Mouse (Mus musculus): ENCODE data around the gene Cyp4f39. TPM values are rescaled to one million over a fixed set of nuclear protein-coding genes. Genes with fewer than 3 reads are reported as not detected.

The Cyp4f39 gene
- polyA plus RNA-seq, 1 experiment, result not detected

- H3K4me1 ChIP-seq (ENCODE audit: control insufficient read depth, insufficient read depth, low read length), result no peaks in the 10 kb centered on the region
- H3K4me3 ChIP-seq (ENCODE audit: insufficient read depth, low read length), result no peak overlapping the region
- TF ChIP-seq CTCF (IDR thresholded peaks at IDR 0.05; ENCODE audit: low read depth, low read length) (no peak), POLR2A (IDR thresholded peaks at IDR 0.05; ENCODE audit: borderline replicate concordance, low read depth, low read length) (no peak)
- H3K27ac ChIP-seq (ENCODE audit: insufficient read depth, low read depth, low read length), result no peak overlapping the region
Measured at GRCm38 (mm10) chr17:32454997-32455396, 2.5 kb downstream of the Cyp4f39 start.

GRCm38 (mm10) chr17:32468494-32468893, 16.0 kb downstream of the Cyp4f39 start:
- Histone ChIP-seq H3K4me3 (ENCODE audit: insufficient read depth, low read length) (no peak overlapping the region), H3K4me1 (ENCODE audit: control insufficient read depth, insufficient read depth, low read length) (no peaks in the 10 kb centered on the region), H3K27ac (ENCODE audit: insufficient read depth, low read depth, low read length) (no peak overlapping the region)
- TF ChIP-seq CTCF (IDR thresholded peaks at IDR 0.05; ENCODE audit: low read depth, low read length) (no peak), POLR2A (IDR thresholded peaks at IDR 0.05; ENCODE audit: borderline replicate concordance, low read depth, low read length) (no peak)

GRCm38 (mm10) chr17:32470795-32471194, 18.3 kb downstream of the Cyp4f39 start:
- Histone ChIP-seq H3K4me1 (ENCODE audit: control insufficient read depth, insufficient read depth, low read length) (no peaks in the 10 kb centered on the region), H3K4me3 (ENCODE audit: insufficient read depth, low read length) (no peak overlapping the region), H3K27ac (ENCODE audit: insufficient read depth, low read depth, low read length) (no peak overlapping the region)
- TF ChIP-seq CTCF (IDR thresholded peaks at IDR 0.05; ENCODE audit: low read depth, low read length), result no peak
- TF ChIP-seq POLR2A (IDR thresholded peaks at IDR 0.05; ENCODE audit: borderline replicate concordance, low read depth, low read length), result no peak

GRCm38 (mm10) chr17:32472176-32472575, 19.7 kb downstream of the Cyp4f39 start:
- Histone ChIP-seq H3K4me1 (ENCODE audit: control insufficient read depth, insufficient read depth, low read length) (no peaks in the 10 kb centered on the region), H3K4me3 (ENCODE audit: insufficient read depth, low read length) (no peak overlapping the region), H3K27ac (ENCODE audit: insufficient read depth, low read depth, low read length) (no peak overlapping the region)
- TF ChIP-seq CTCF (IDR thresholded peaks at IDR 0.05; ENCODE audit: low read depth, low read length) (no peak), POLR2A (IDR thresholded peaks at IDR 0.05; ENCODE audit: borderline replicate concordance, low read depth, low read length) (no peak)

GRCm38 (mm10) chr17:32474954-32475560, 22.5 kb downstream of the Cyp4f39 start:
- H3K4me1 ChIP-seq (ENCODE audit: control insufficient read depth, insufficient read depth, low read length), result no peaks in the 10 kb centered on the region
- TF ChIP-seq POLR2A (IDR thresholded peaks at IDR 0.05; ENCODE audit: borderline replicate concordance, low read depth, low read length) (no peak), CTCF (IDR thresholded peaks at IDR 0.05; ENCODE audit: low read depth, low read length) (no peak)
- H3K27ac ChIP-seq (ENCODE audit: insufficient read depth, low read depth, low read length), result no peak overlapping the region
- H3K4me3 ChIP-seq (ENCODE audit: insufficient read depth, low read length), result no peak overlapping the region

GRCm38 (mm10) chr17:32477204-32477603, 24.7 kb downstream of the Cyp4f39 start:
- TF ChIP-seq CTCF (IDR thresholded peaks at IDR 0.05; ENCODE audit: low read depth, low read length) (no peak), POLR2A (IDR thresholded peaks at IDR 0.05; ENCODE audit: borderline replicate concordance, low read depth, low read length) (no peak)
- H3K4me1 ChIP-seq (ENCODE audit: control insufficient read depth, insufficient read depth, low read length), result no peaks in the 10 kb centered on the region
- H3K27ac ChIP-seq (ENCODE audit: insufficient read depth, low read depth, low read length), result no peak overlapping the region
- no peak overlapping the region for H3K4me3 ChIP-seq (ENCODE audit: insufficient read depth, low read length)

GRCm38 (mm10) chr17:32478727-32479126, 26.2 kb downstream of the Cyp4f39 start:
- H3K4me1 ChIP-seq (ENCODE audit: control insufficient read depth, insufficient read depth, low read length), result no peaks in the 10 kb centered on the region
- no peak for TF ChIP-seq POLR2A (IDR thresholded peaks at IDR 0.05; ENCODE audit: borderline replicate concordance, low read depth, low read length)

GRCm38 (mm10) chr17:32479554-32480506, 27.3 kb downstream of the Cyp4f39 start:
- TF ChIP-seq POLR2A (IDR thresholded peaks at IDR 0.05; ENCODE audit: borderline replicate concordance, low read depth, low read length) (no peak), CTCF (IDR thresholded peaks at IDR 0.05; ENCODE audit: low read depth, low read length) (no peak; the same call in 1 of the 2 replicates)
- no peak overlapping the region for H3K27ac ChIP-seq (ENCODE audit: insufficient read depth, low read depth, low read length)
- H3K4me1 ChIP-seq (ENCODE audit: control insufficient read depth, insufficient read depth, low read length), result no peaks in the 10 kb centered on the region
- H3K4me3 ChIP-seq (ENCODE audit: insufficient read depth, low read length), result no peak overlapping the region

More at GRCm38 (mm10) chr17:32478727-32479126, 26.2 kb downstream of the Cyp4f39 start:
- Histone ChIP-seq H3K4me3 (ENCODE audit: insufficient read depth, low read length) (no peak overlapping the region), H3K27ac (ENCODE audit: insufficient read depth, low read depth, low read length) (no peak overlapping the region)

GRCm38 (mm10) chr17:32481766-32482165, 29.2 kb downstream of the Cyp4f39 start:
- Histone ChIP-seq H3K4me3 (ENCODE audit: insufficient read depth, low read length) (no peak overlapping the region), H3K27ac (ENCODE audit: insufficient read depth, low read depth, low read length) (no peak overlapping the region), H3K4me1 (ENCODE audit: control insufficient read depth, insufficient read depth, low read length) (peaks cover 2% of the 10 kb centered on the region; the same call in 1 of the 2 replicates)
- no peak for TF ChIP-seq POLR2A (IDR thresholded peaks at IDR 0.05; ENCODE audit: borderline replicate concordance, low read depth, low read length)
- no peak for TF ChIP-seq CTCF (IDR thresholded peaks at IDR 0.05; ENCODE audit: low read depth, low read length)

GRCm38 (mm10) chr17:32483200-32483599, 30.7 kb downstream of the Cyp4f39 start:
- peaks cover 9% of the 10 kb centered on the region; the same call in 1 of the 2 replicates for H3K4me1 ChIP-seq (ENCODE audit: control insufficient read depth, insufficient read depth, low read length)
- no peak for TF ChIP-seq POLR2A (IDR thresholded peaks at IDR 0.05; ENCODE audit: borderline replicate concordance, low read depth, low read length)
- peak; percentile 40; the same call in 1 of the 2 replicates for TF ChIP-seq CTCF (IDR thresholded peaks at IDR 0.05; ENCODE audit: low read depth, low read length)
- H3K4me3 ChIP-seq (ENCODE audit: insufficient read depth, low read length), result no peak overlapping the region
- no peak overlapping the region for H3K27ac ChIP-seq (ENCODE audit: insufficient read depth, low read depth, low read length)

Data from bone marrow macrophage, adult 2 months (primary cell).